Mouse (Mus musculus) testis, adult 2 months (tissue): Measurements from ENCODE around the gene Gm10024.

Experiments used
- CTCF ChIP-seq: fragments of 200-500 bp; IDR thresholded peaks from 2 replicates; pipeline ENCODE4 v1.5.1; 2012; ENCODE audit warnings: low read depth, mild to moderate bottlenecking, inconsistent platforms, low read length, moderate library complexity; ENCODE audit not compliant: control insufficient read depth, insufficient read depth, insufficient replicate concordance
- POLR2A ChIP-seq: fragments of 200-500 bp; IDR thresholded peaks from 2 replicates; pipeline ENCODE4 v1.6.1; 2012; ENCODE audit warnings: low read depth, mild to moderate bottlenecking, inconsistent platforms, low read length, moderate library complexity; ENCODE audit not compliant: control insufficient read depth

DNA sequence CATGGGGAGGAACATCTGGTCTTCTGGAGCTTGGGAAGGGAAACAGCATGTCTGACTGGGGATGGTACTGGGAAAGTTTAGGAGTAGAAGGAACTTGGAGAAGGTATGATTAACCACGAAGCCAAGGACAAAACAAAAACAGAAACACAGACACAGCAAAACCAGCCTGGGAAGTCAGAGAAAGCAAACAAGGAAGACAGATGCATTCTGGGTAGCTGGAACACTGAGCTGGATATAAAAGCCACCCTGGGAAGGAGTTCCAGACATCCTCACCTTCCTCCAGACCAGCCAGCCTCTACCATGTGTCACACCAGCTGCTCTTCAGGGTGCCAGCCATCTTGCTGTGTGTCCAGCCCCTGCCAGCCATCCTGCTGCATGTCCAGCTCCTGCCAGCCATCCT, 4.2 kb downstream of the Gm10024 start, which contains the start of gene Gm10142:
- no peak for TF ChIP-seq CTCF
- TF ChIP-seq POLR2A = no peak
